Mouse (Mus musculus) neural tube, postnatal 0 days (tissue): ENCODE results near the gene Vmn2r86. TPM values are rescaled to one million over a fixed set of nuclear protein-coding genes. Genes with fewer than 3 reads are reported as not detected.

ENCODE experiments used
- polyA plus RNA-seq: library from polyadenylated mRNA; unstranded; fragments of >200 nt; fragmentation: Nextera tagmentation; extraction: Ambion mirVana; gene quantifications from 2 replicates; pipeline ENCODE4 v1.2.1, GENCODE M21; 2015

Vmn2r86 gene
- 0.03 and 0.04 TPM in 2 replicates for polyA plus RNA-seq

GRCm38 (mm10) chr10:130455950-130456349, at the start of gene Vmn2r86:
Vmn2r86 (minus strand) TSS chr10:130456050.

GRCm38 (mm10) chr10:130497296-130497695, 41.4 kb upstream of the Vmn2r86 start, which contains the start of gene Vmn2r87:
Vmn2r87 (minus strand) TSS chr10:130497396.

GRCm38 (mm10) chr10:130429603-130430002, 26.2 kb downstream of the Vmn2r86 start, which contains the start of gene Vmn2r85:
Vmn2r85 (minus strand) TSS chr10:130429703.

GRCm38 (mm10) chr10:130394232-130394631, 61.6 kb downstream of the Vmn2r86 start, which contains the start of gene Vmn2r84:
Vmn2r84 (minus strand) TSS chr10:130394332.

Other genes starting within 250 kb of the Vmn2r86 start
- gene Olfr827, start 241.6 kb downstream of the Vmn2r86 start, polyA plus RNA-seq: not detected in 2 replicates
- 0.12 and 0.22 TPM in 2 replicates for gene Neurod4, start 175.8 kb downstream of the Vmn2r86 start, polyA plus RNA-seq
- not detected in 2 replicates for gene Tespa1, start 133.2 kb downstream of the Vmn2r86 start, polyA plus RNA-seq
- 0.01 and 0.03 TPM in 2 replicates for gene Vmn2r84, start 61.7 kb downstream of the Vmn2r86 start, polyA plus RNA-seq
- gene Vmn2r85, start 26.3 kb downstream of the Vmn2r86 start, polyA plus RNA-seq: 0.06 TPM in 1 of 2 replicates, not detected in the other
- gene Vmn2r87, start 41.3 kb upstream of the Vmn2r86 start, polyA plus RNA-seq: 0.14 and 0.17 TPM in 2 replicates